Mouse (Mus musculus) heart, adult 8-10 months (tissue): ENCODE data around the gene Gpr39. TPM values are rescaled to one million over a fixed set of nuclear protein-coding genes. Genes with fewer than 3 reads are reported as not detected.
"Not testable (repeated sequence)": the region's sequence is repeated elsewhere in the genome, so short reads cannot be mapped to it uniquely, and the experiment has no call there.

Experiments
- DNase-seq: peaks from one replicate; pipeline ENCODE4 v3.0.0; 2022; ENCODE audit warnings: low spot score
- total RNA-seq, 4 experiments: library from RNA; stranded (reverse); gene quantifications; 2 replicates each; pipeline ENCODE4 v1.2.4; 2022

Gene Gpr39
- under 1 TPM; 0.27 to 0.62 (median 0.43) TPM for total RNA-seq

DNA sequence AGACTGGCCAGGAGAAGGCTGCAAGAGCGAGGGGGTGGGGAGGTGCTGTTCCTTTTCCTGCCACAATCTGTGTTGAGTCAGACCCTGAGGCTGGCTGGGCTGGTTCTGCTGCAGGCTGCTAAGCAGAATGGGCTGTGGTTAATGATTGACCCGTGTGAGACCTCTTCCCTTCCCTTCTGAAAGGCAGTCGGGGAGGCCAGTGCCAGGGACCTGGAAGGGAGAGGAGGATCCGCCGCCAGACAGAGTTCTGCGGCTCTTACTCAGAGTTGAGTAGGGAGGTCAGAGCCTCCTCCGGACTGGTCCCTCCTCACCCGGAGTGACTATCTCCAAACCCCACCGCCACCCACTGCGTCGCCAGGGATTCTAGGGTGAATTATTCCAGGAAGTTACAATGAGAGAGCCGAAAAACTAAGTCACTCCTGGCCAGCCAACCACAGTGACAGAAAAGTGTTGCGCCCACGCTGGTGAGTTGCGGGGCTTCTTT lies at the start of gene Gpr39:
TSS of gene Gpr39 (plus strand) at position 206 of the 484 bp plus-strand sequence.
- DNase-seq = no peak

DNA sequence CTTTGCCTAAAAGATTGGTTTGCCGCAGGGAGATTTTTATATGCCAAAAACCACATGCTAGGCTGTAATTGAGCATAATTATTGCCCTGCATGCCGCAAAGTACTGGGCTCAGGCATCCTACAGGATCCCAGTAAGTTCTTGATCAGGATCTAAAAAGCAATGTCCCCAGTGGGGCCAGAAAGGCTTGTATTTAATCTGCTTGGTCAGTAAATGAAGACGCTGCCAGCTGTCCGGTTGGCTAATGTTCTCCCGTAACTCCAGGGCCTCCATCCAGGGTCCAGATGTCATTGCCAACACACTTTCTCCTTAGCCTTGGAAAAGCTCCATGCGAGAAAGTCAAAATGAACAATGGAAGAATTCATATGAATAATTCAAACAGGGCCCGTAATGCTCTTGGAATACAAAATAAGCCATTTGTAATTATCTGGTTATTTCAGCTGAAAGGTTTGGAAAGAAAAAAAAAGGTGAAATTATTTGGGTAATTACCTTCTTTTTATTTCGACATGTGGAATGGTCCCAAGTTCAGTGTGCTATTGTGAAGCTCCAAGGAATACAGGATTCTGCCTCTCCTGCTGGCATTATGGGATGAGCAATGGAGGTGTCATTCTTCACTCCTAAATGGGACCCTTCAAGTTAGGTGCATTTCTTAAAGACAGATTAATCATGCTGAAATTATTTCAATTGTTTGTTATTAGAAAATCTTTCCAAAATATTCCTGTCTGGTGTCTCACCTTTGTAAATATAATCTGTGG lies 37.1 kb upstream of the Gpr39 start:
- DNase-seq = no peak

GRCm38 (mm10) chr1:125643643-125644042 lies 33.2 kb upstream of the Gpr39 start:
- no peak for DNase-seq

DNA sequence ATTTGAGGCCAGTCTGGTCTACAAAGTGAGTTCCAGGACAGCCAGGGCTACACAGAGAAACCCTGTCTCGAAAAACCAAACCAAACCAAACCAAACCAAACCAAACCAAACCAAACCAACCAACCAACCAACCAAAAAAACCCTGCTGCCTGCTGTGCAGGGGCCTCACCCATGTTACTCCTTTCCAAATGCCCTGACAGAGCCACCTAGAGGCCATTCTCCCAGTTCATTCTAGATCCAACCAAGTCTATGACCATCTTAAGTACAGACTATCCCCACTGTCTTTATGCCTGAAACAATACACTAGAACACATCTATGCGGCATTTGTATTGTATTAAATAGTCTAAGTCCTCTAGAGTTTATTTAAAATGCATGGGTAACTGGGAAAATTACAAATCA lies 30.0 kb upstream of the Gpr39 start:
- not testable (repeated sequence) for DNase-seq

DNA sequence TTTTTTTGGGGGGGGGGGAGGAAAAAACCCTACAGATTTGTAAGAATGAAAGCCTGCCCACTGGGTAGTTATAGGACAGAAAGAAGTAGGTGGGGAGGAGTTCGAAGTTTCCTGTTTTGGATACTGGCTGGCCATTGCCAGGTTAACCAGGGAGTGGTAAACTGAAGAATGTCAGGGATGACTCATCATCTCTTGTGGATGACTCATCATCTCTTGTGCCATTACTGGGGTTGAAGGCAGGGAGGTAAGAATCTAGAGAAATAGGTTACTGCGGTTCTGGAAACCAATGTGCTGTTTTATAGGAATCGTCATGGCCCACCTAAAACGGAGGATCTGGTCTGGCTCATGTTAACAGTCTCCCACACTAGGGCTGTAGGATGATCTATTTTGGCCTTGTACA lies 28.8 kb upstream of the Gpr39 start:
- DNase-seq = no peak

- no peak for DNase-seq
These were observed 27.7 kb upstream of the Gpr39 start for GRCm38 (mm10) chr1:125649056-125649455.

GRCm38 (mm10) chr1:125652836-125653594 lies 23.8 kb upstream of the Gpr39 start:
- DNase-seq = no peak

- DNase-seq = no peak
These were observed 19.4 kb upstream of the Gpr39 start for GRCm38 (mm10) chr1:125657416-125657815.

- no peak for DNase-seq
These were observed 16.6 kb upstream of the Gpr39 start for GRCm38 (mm10) chr1:125660151-125660550.

- DNase-seq = no peak
These were observed 15.9 kb upstream of the Gpr39 start for GRCm38 (mm10) chr1:125660901-125661300.

- DNase-seq = no peak
These were observed 14.7 kb upstream of the Gpr39 start for GRCm38 (mm10) chr1:125662058-125662457.

GRCm38 (mm10) chr1:125662660-125663059 lies 14.1 kb upstream of the Gpr39 start:
- no peak for DNase-seq

DNA sequence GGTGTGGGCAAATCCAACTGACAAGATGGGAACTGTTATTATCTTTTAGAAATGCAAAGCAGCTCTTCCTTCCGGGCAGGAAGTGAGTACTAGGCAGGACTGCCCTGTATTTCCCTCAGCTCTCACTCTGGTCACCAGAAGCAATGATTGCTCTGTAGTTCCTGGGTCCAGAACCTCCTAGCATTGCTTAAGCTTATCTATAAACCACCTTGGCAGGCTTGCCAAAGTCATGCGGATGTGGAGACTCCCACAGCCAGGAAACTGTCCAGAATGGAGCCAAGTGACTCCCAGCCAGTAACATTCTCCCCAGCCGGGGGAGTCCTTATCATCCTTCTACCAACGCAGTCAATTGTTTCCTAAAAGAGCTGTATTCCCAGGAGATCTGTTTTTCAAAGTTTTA lies 13.7 kb upstream of the Gpr39 start:
- DNase-seq = peak; percentile 89

- DNase-seq = no peak
These were observed 11.6 kb upstream of the Gpr39 start for GRCm38 (mm10) chr1:125665127-125665637.

- no peak for DNase-seq
These were observed 7.8 kb upstream of the Gpr39 start for GRCm38 (mm10) chr1:125669035-125669434.

DNA sequence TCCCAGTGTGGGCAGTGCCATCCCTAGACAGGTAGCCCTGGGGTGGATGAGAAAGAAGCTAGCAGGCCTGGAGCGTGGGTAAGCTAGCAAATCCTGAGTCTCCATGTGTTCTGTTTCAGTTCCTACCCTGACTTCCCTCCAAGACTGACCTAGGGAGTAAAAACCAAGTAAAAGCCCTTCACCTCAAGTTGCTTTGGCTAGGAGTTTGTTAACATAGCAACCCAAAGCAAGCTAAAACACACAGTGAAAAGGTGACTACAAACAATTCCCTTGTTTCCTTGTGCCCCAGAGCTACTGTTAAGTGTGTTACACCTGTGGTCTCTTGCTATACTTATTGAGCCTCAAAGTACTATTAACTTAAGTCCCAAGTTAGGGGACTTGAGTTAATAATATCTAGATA lies 1.6 kb upstream of the Gpr39 start:
- no peak for DNase-seq

DNA sequence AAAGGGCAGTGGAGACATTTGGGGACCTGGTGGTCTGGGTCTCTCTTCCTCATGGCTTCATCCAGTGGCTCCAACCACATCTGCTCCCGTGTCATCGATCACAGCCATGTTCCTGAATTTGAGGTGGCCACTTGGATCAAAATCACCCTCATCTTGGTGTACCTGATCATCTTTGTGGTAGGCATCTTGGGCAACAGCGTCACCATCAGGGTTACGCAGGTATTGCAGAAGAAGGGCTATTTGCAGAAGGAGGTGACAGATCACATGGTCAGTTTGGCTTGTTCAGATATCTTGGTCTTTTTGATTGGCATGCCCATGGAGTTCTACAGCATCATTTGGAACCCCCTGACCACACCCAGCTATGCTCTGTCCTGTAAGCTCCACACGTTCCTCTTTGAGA lies 491 bp downstream of the Gpr39 start:
- DNase-seq = no peak

GRCm38 (mm10) chr1:125679522-125680077 lies 2.8 kb downstream of the Gpr39 start:
- DNase-seq = no peak

DNA sequence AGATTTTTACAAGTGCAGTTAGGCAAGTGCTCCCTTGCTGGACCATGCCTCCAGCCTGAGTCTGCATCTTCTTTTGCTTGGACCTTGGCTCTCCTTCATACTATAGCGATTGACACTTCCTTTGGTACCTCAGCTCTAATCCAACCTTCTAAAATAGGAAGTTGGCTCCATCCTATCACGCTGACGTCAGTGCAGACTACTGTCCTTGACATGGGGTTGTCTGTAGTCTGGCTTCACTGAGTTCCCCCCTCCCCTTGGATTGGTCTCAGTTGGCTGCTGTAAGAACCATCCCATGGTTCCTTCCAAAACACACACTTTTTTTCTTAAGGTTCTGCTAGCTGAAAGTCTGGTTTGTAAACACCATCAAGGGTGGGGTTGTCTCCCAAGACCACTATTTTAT lies 7.6 kb downstream of the Gpr39 start:
- DNase-seq = no peak

- DNase-seq = no peak
These were observed 8.5 kb downstream of the Gpr39 start for GRCm38 (mm10) chr1:125685304-125685703.

DNA sequence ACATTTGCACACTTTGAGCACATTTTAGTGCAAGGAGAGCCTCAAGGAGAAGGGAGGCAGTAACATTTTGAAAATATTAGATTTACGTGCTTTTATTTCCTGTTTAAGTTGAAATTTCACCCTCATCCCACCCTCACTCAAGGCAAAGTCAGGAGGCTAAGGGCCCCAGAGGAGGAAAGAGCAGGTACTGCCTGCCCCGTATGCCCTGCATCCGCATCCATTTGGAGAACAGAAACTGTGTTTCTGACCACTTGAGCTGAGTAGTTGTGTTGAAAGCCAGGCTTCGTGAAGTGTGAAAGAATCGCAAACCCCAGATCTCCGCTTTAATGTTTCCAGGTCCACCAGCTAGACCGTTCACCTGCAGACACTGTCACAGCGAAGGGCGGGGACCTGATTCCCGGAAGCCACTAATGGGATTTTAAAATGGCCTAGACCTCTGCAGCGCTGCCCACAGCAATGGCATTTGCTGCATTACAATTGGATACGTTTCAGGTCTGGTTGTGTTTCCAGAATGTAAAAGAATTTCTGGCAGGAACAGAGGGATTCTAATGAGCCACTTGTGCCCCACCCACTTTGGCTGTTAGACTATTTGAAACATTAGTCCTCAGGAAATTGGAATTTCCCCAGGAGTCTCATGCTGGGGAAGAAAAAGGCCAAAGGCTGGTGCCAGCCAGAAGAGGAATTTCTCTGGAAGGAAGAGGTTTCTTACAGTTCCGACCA lies 11.1 kb downstream of the Gpr39 start:
- no peak for DNase-seq

DNA sequence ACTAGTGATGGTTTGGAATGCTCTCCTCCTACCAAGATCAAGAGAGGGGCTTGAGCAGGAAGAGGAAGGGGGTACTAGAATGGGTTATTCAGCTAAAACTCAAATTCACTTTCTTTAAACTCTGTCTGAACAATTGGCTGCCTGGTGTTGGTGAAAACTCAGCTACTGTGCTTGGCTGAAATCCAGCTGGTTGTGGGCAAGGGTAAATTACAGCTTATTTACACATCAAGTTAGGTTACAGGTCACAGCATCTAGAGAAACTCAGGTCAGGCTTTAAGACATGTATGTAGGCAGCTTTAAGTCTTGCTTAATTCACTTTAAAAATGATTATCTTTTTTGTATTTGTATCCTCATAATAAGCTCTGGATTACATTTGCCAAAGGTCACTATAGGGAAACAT lies 16.7 kb downstream of the Gpr39 start:
- DNase-seq = no peak
